Mouse (Mus musculus): Measurements from ENCODE around the gene Hist1h1a. TPM values are rescaled to one million over a fixed set of nuclear protein-coding genes. Genes with fewer than 3 reads are reported as not detected.

Hist1h1a gene
- total and polyA plus RNA-seq, 3 experiments: 4.1 to 2,211 TPM; not detected in 1

DNA sequence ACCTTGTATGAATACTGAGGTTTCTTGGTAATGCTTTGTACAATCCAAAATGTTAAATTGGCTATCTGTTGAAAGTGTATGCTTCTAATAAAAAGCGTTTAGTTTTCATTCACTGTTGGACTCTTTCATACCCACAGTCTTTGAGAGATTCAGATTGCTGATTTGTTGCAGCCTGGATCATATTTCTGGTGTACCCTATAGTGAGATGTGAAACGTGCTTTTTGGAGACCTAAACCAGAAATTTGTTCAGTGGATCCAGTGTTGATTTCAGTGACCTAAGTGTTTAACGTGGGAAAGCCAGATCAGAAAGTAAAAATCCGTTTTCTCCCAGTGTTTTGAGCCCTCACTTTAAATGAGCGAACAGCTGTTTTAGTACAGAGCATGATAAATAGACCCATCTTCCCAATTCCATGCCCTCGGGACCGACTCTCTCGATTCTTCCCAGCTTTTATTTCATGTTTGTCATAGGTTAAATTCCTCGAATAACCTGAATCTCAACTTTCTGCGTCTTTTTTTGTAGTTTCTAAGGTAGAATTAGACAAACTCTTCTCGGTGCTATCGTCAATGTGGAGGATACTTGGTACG is 23.1 kb upstream of the Hist1h1a start:
- H3K27me3 ChIP-seq (ENCODE audit: control insufficient read depth in 1 of 2, insufficient read depth in 2 of 2, low read length in 2 of 2): no peaks in the 10 kb centered on the region
- H3K9me3 ChIP-seq (replicated peaks; ENCODE audit: insufficient read depth, low read length): no peaks in the 10 kb centered on the region
- 0 out of 4 replicates have a peak, but pooled peaks cover 3% of the 10 kb centered on the region in 2 experiments for H3K4me1 ChIP-seq (ENCODE audit: control insufficient read depth in 1 of 2, insufficient read depth in 2 of 2, low read length in 2 of 2)
- DNase-seq (ENCODE audit: low read depth, low spot score): no peak
- no peak for TF ChIP-seq RAD21 (IDR thresholded peaks at IDR 0.05; ENCODE audit: low read depth, low read length)
- peak overlapping the region; percentile 67 to 70 for H3K4me3 ChIP-seq (ENCODE audit: control insufficient read depth in 1 of 2, insufficient read depth in 1 of 2, low read depth in 2 of 2, low read length in 2 of 2)
- peaks cover 1% of the 10 kb centered on the region; the same call in 1 of the 2 replicates for H3K79me2 ChIP-seq (ENCODE audit: control insufficient read depth, insufficient read depth, low read length, poor library complexity)
- peak overlapping the region; percentile 85 for H3K9ac ChIP-seq (ENCODE audit: control insufficient read depth, low read depth, low read length, poor library complexity, severe bottlenecking)
- peaks cover 0 to 22% of the 10 kb centered on the region in 2 experiments; a peak in 2 of 4 replicates for H3K36me3 ChIP-seq (ENCODE audit: control insufficient read depth in 1 of 2, insufficient read depth in 2 of 2, low read length in 2 of 2)
- H3K27ac ChIP-seq (ENCODE audit: control insufficient read depth, low read depth, low read length): peak overlapping the region; percentile 99

DNA sequence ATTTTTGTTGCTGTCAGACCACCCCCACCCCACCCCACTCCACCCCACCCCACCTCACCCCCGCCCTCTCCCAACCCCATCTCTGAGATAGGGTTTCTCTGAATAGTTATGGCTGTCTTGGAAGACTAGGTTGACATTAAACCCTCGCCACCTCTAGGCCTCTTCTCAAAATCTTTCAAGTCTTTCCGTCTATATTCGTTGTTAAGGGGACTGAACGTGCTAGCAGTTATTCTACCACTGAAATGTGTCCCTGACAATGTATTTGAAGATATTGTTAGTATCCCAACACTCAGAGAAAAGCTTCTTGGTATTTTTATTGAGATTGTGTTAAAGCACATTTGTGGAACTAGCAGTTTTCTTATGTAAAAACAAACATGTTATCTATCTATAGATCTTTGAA is 22.6 kb upstream of the Hist1h1a start:
- peaks cover 0 to 26% of the 10 kb centered on the region in 2 experiments; a peak in 2 of 4 replicates for H3K36me3 ChIP-seq (ENCODE audit: control insufficient read depth in 1 of 2, insufficient read depth in 2 of 2, low read length in 2 of 2)
- H3K4me3 ChIP-seq (ENCODE audit: control insufficient read depth in 1 of 2, insufficient read depth in 1 of 2, low read depth in 2 of 2, low read length in 2 of 2): peak overlapping the region; percentile 17 to 37; a peak in 3 of 4 replicates
- H3K27ac ChIP-seq (ENCODE audit: control insufficient read depth, low read depth, low read length): peak overlapping the region; percentile 48; the same call in 1 of the 2 replicates
- no peaks in the 10 kb centered on the region for H3K27me3 ChIP-seq (ENCODE audit: control insufficient read depth in 1 of 2, insufficient read depth in 2 of 2, low read length in 2 of 2)
- peak overlapping the region; percentile 70 for H3K9ac ChIP-seq (ENCODE audit: control insufficient read depth, low read depth, low read length, poor library complexity, severe bottlenecking)
- TF ChIP-seq ZC3H11A (IDR thresholded peaks at IDR 0.05; ENCODE audit: low read depth, low read length) (no peak), ETS1 (IDR thresholded peaks at IDR 0.05; ENCODE audit: low read depth, low read length) (no peak)
- no peaks in the 10 kb centered on the region for H3K9me3 ChIP-seq (replicated peaks; ENCODE audit: insufficient read depth, low read length)
- H3K4me1 ChIP-seq (ENCODE audit: control insufficient read depth in 1 of 2, insufficient read depth in 2 of 2, low read length in 2 of 2): 0 out of 4 replicates have a peak, but pooled peaks cover 3% of the 10 kb centered on the region in 2 experiments
- H3K79me2 ChIP-seq (ENCODE audit: control insufficient read depth, insufficient read depth, low read length, poor library complexity): peaks cover 1% of the 10 kb centered on the region; the same call in 1 of the 2 replicates
- peak; percentile 60 for DNase-seq (ENCODE audit: low read depth, low spot score)

- TF ChIP-seq HCFC1 (IDR thresholded peaks at IDR 0.05; ENCODE audit: low read depth, low read length) (no peak), CHD1 (IDR thresholded peaks at IDR 0.05; ENCODE audit: low read depth, low read length) (no peak), ZNF384 (IDR thresholded peaks at IDR 0.05; ENCODE audit: low read depth, low read length) (no peak), MAX (IDR thresholded peaks at IDR 0.05; ENCODE audit: low read length) (no peak), POLR2AphosphoS5 (IDR thresholded peaks at IDR 0.05; ENCODE audit: borderline replicate concordance, low read depth, low read length) (no peak), ETS1 (IDR thresholded peaks at IDR 0.05; ENCODE audit: low read depth, low read length) (no peak), JUND (IDR thresholded peaks at IDR 0.05; ENCODE audit: low read depth, low read length) (no peak), NELFE (IDR thresholded peaks at IDR 0.05; ENCODE audit: low read depth, low read length) (no peak), ZKSCAN1 (IDR thresholded peaks at IDR 0.05; ENCODE audit: low read depth, low read length) (no peak)
- Histone ChIP-seq H3K27ac (ENCODE audit: control insufficient read depth, low read depth, low read length) (no peak overlapping the region), H3K4me3 (ENCODE audit: control insufficient read depth in 1 of 2, insufficient read depth in 1 of 2, low read depth in 2 of 2, low read length in 2 of 2) (no peak overlapping the region), H3K27me3 (ENCODE audit: control insufficient read depth in 1 of 2, insufficient read depth in 2 of 2, low read length in 2 of 2) (no peaks in the 10 kb centered on the region), H3K36me3 (ENCODE audit: control insufficient read depth in 1 of 2, insufficient read depth in 2 of 2, low read length in 2 of 2) (peaks cover 0 to 26% of the 10 kb centered on the region in 2 experiments; a peak in 2 of 4 replicates), H3K79me2 (ENCODE audit: control insufficient read depth, insufficient read depth, low read length, poor library complexity) (peaks cover 1% of the 10 kb centered on the region; the same call in 1 of the 2 replicates), H3K9me3 (replicated peaks; ENCODE audit: insufficient read depth, low read length) (no peaks in the 10 kb centered on the region), H3K4me1 (ENCODE audit: control insufficient read depth in 1 of 2, insufficient read depth in 2 of 2, low read length in 2 of 2) (0 out of 4 replicates have a peak, but pooled peaks cover 3% of the 10 kb centered on the region in 2 experiments), H3K9ac (ENCODE audit: control insufficient read depth, low read depth, low read length, poor library complexity, severe bottlenecking) (peak overlapping the region; percentile 17; the same call in 1 of the 2 replicates)
- peak; percentile 30 for DNase-seq (ENCODE audit: low read depth, low spot score)
Measured at GRCm38 (mm10) chr13:23742007-23742406, 21.5 kb upstream of the Hist1h1a start.

All from MEL (cell line).